Mouse (Mus musculus) heart, adult 2 months (tissue): ENCODE measurements around the gene Il10ra. TPM values are rescaled to one million over a fixed set of nuclear protein-coding genes. Genes with fewer than 3 reads are reported as not detected.
A peak's percentile ranks its signal among the peaks of the same experiment; 100 is the strongest.

Experiments used
- DNase-seq, 2 experiments: peaks; one replicate each; pipeline ENCODE4 v3.0.0; 2021
- H3K27ac ChIP-seq: fragments of 200-600 bp; 2 replicates; pipeline ENCODE4 v1.8.1; 2022
- H3K27me3 ChIP-seq: fragments of 200-500 bp; 2 replicates; pipeline ENCODE4 v1.6.1; 2012; ENCODE audit warnings: mild to moderate bottlenecking, low read length, inconsistent platforms, mixed read lengths; ENCODE audit not compliant: control insufficient read depth, insufficient read depth
- H3K36me3 ChIP-seq: fragments of 200-500 bp; 2 replicates; pipeline ENCODE4 v1.6.1; 2012; ENCODE audit warnings: low read length, inconsistent platforms; ENCODE audit not compliant: control insufficient read depth, insufficient read depth
- H3K4me1 ChIP-seq: fragments of 200-500 bp; 2 replicates; pipeline ENCODE4 v1.6.1; 2011; ENCODE audit warnings: low read length; ENCODE audit not compliant: control insufficient read depth, insufficient read depth
- H3K4me3 ChIP-seq: fragments of 200-600 bp; 2 replicates; pipeline ENCODE4 v1.8.1; 2022
- H3K79me2 ChIP-seq: fragments of 200-500 bp; replicated peaks from 2 replicates; pipeline ENCODE4 v1.6.1; 2012; ENCODE audit warnings: mild to moderate bottlenecking, inconsistent platforms, low read length, moderate library complexity, mixed read lengths; ENCODE audit not compliant: control insufficient read depth, insufficient read depth
- H3K9ac ChIP-seq: fragments of 200-500 bp; 2 replicates; pipeline ENCODE4 v1.6.1; 2012; ENCODE audit warnings: low read depth, mild to moderate bottlenecking, control low read depth, inconsistent platforms, low read length, mixed read lengths
- CTCF ChIP-seq: fragments of 200-600 bp; IDR thresholded peaks from 2 replicates; pipeline ENCODE4 v1.8.1; 2022; ENCODE audit warnings: antibody characterized with exemption, mild to moderate bottlenecking, moderate library complexity
- EP300 ChIP-seq: fragments of 200-500 bp; IDR thresholded peaks from 2 replicates; pipeline ENCODE4 v1.6.1; 2011; ENCODE audit warnings: low read depth, low read length, control low read depth; ENCODE audit not compliant: insufficient read depth
- POLR2A ChIP-seq: fragments of 200-500 bp; IDR thresholded peaks from 2 replicates; pipeline ENCODE4 v1.6.1; 2011; ENCODE audit warnings: mild to moderate bottlenecking, low read depth, low read length, control low read depth; ENCODE audit not compliant: insufficient read depth
- WGBS: fragments of 180-500 bp; shearing (Covaris S2); methylation state at CpG from one replicate; pipeline ENCODE4 v1.1.7; 2018; 5-methylcytosine and 5-hydroxymethylcytosine counted together
- intact Hi-C: fragments of 180-260 bp; cut with DNase I; formaldehyde crosslinking; loops from one replicate; pipeline ENCODE4 v1.15.1; 2025
- long read RNA-seq: library from polyadenylated mRNA; stranded (forward); transcript quantifications from one replicate; pipeline ENCODE4 v2.0.0, GENCODE M21; 2021
- polyA plus RNA-seq: library from polyadenylated mRNA; depleted of rRNA; stranded (reverse); fragments of >200 nt; gene quantifications from 2 replicates; pipeline ENCODE4 v1.2.3, GENCODE M21; 2012; rRNA removed
- total RNA-seq, 2 experiments: library from RNA; stranded (reverse); gene quantifications; 2 replicates each; pipeline ENCODE4 v1.2.3; 2021

Gene Il10ra
- total RNA-seq (1 to 10 TPM; 1.7 to 1.8 TPM), polyA plus RNA-seq (3.6 and 3.7 TPM in 2 replicates)
- long read RNA-seq, partial matches to known transcripts = 1 of 1 reads
- long read RNA-seq, other reads (novel, unspliced or antisense) = 0 of 1 reads

GRCm38 (mm10) chr9:45268597-45269325 is at the start of gene Il10ra:
TSS of gene Il10ra (minus strand) at chr9:45269149.
- 10% methylated on average over 36 of the region's 36 CpGs for WGBS
- H3K4me3 ChIP-seq = peak within 1 kb of the TSS; percentile 23
- no peaks in the 10 kb centered on the region for H3K79me2 ChIP-seq
- intact Hi-C loops = no loop called here
- H3K27ac ChIP-seq = no peak within 1 kb of the TSS; the same call in 1 of the 2 replicates
- TF ChIP-seq EP300 = no peak
- TF ChIP-seq CTCF = no peak
- TF ChIP-seq POLR2A = peak; percentile 63
- H3K9ac ChIP-seq = no peak within 1 kb of the TSS
- no peaks in the 10 kb centered on the region for H3K36me3 ChIP-seq
- no peaks in the 10 kb centered on the region for H3K4me1 ChIP-seq
- no peaks in the 10 kb centered on the region; the same call in 1 of the 2 replicates for H3K27me3 ChIP-seq
- DNase-seq = peak; percentile 69 to 79

DNA sequence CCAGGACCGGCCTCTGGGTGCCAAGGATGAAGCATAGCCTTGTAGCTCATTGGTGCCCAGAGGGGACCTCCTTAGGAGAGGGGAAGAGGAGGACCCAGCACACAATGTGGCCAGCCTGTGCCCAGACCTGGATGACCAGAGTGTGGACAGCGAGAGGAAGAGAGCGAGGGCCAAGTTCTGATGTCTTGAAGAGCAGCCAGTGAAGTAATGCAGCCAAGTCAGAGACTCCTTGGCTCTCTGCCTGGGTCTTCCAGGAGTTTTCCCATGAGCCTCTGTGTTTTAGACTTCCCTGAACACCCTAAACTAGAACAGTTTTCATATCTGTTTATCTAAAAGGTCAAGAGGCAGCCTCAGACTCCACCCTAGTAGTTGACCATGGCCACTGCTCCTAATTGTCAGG is 48.7 kb upstream of the Il10ra start:
- DNase-seq = peak in 1 of 2 experiments; percentile 34
- H3K79me2 ChIP-seq = no peaks in the 10 kb centered on the region
- no peak overlapping the region for H3K27ac ChIP-seq
- H3K27me3 ChIP-seq = no peaks in the 10 kb centered on the region
- no peaks in the 10 kb centered on the region for H3K36me3 ChIP-seq
- no peak for TF ChIP-seq POLR2A
- no peak for TF ChIP-seq CTCF
- no peak for TF ChIP-seq EP300
- WGBS = 30% methylated on average over 3 of the region's 3 CpGs
- intact Hi-C loops = no loop called here
- H3K4me3 ChIP-seq = no peak overlapping the region
- H3K9ac ChIP-seq = no peak overlapping the region
- H3K4me1 ChIP-seq = no peaks in the 10 kb centered on the region

- no peaks in the 10 kb centered on the region for H3K4me1 ChIP-seq
- no peaks in the 10 kb centered on the region for H3K27me3 ChIP-seq
- H3K9ac ChIP-seq = no peak overlapping the region
- no peak for DNase-seq
- TF ChIP-seq POLR2A (no peak), EP300 (no peak), CTCF (no peak)
- no peaks in the 10 kb centered on the region for H3K79me2 ChIP-seq
- WGBS = 65% methylated on average over 3 of the region's 3 CpGs
- H3K4me3 ChIP-seq = no peak overlapping the region
- intact Hi-C loops = no loop called here
- H3K27ac ChIP-seq = no peak overlapping the region
- H3K36me3 ChIP-seq = no peaks in the 10 kb centered on the region
Observed at GRCm38 (mm10) chr9:45313913-45314312, 45.0 kb upstream of the Il10ra start.

DNA sequence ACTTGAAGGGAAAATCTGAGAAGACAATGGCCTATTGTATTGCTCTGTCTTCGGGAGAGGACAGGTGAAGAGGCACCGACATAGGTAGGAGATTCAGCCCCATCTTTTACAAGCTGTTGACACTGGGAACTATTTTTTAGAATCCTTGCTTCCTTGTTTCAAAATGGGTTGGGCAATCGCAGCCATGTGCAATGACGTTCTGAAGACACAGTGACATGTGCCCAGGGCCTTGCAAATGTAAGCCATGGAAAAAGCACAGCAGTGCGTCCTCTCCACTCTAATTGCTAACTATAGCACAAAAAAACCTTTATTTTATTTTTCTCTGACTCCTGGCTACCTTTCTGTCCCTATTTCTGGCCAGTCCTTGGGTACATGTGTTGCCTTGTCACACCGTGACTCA is 42.9 kb upstream of the Il10ra start:
- TF ChIP-seq POLR2A (no peak), EP300 (no peak), CTCF (no peak)
- Histone ChIP-seq H3K4me3 (no peak overlapping the region), H3K27ac (no peak overlapping the region), H3K9ac (no peak overlapping the region), H3K36me3 (no peaks in the 10 kb centered on the region), H3K27me3 (no peaks in the 10 kb centered on the region), H3K79me2 (no peaks in the 10 kb centered on the region), H3K4me1 (no peaks in the 10 kb centered on the region)
- WGBS = 69% methylated on average over 6 of the region's 6 CpGs
- DNase-seq = no peak
- intact Hi-C loops = no loop called here

DNA sequence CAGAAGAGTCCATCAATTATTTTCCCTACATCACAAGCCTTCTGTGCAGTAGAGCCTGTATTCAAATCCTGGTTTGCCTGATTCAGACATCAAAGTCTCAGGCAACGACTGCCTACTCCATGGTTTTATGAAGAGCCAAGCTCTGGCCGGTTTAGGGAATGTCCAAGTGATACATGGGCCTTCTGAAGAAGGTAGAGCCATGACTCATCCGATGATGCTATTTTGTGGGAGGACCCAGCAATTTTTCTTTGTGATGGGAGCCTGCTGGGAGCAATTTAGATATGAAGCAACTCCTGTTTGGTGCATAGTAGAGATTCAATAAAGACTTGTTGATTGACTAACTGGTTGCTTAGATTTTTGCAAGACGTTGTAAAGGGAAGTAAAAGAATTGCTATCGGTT is 39.6 kb upstream of the Il10ra start:
- 80% methylated on average over 5 of the region's 5 CpGs for WGBS
- intact Hi-C loops = no loop called here
- DNase-seq = no peak
- no peak for TF ChIP-seq POLR2A
- TF ChIP-seq CTCF = no peak
- TF ChIP-seq EP300 = no peak
- Histone ChIP-seq H3K27me3 (no peaks in the 10 kb centered on the region), H3K27ac (no peak overlapping the region), H3K4me3 (no peak overlapping the region), H3K9ac (no peak overlapping the region), H3K4me1 (no peaks in the 10 kb centered on the region), H3K36me3 (no peaks in the 10 kb centered on the region), H3K79me2 (no peaks in the 10 kb centered on the region)

DNA sequence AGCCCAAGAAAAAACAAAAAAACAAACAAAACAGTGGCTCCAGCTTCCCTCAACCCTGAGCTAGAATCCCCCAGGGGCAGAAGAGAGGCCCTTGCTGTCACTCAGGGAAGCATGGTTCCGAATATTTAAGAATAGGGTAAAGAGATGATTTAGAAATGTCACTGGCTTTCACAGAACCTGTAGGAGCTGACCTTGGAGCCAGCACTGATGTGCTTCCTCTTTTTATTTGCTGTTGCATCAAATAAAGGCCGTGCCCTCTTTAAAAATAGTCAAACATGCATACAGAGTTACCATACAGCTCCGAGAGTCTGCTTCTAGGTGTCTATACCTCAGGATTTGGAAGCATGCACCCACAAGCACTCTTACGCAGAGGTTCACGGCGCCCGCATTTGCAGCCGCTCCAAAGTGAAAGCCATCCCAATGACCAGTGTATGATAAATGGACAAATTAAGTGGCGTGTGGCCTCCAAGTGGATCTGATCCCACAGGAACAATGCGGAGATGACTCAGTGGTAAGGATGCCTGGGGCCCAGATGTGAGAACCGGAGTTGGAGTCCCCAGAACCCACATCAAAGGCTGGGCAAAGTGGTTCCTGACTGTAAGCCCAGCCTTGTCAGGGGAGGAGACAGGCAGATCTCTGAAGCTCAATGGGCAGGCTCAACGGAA is 37.9 kb upstream of the Il10ra start:
- no peaks in the 10 kb centered on the region for H3K79me2 ChIP-seq
- H3K36me3 ChIP-seq = no peaks in the 10 kb centered on the region
- intact Hi-C loops = no loop called here
- H3K4me3 ChIP-seq = no peak overlapping the region
- no peak overlapping the region for H3K9ac ChIP-seq
- no peak for DNase-seq
- WGBS = 84% methylated on average over 12 of the region's 12 CpGs
- H3K27ac ChIP-seq = no peak overlapping the region
- H3K27me3 ChIP-seq = no peaks in the 10 kb centered on the region
- TF ChIP-seq POLR2A = no peak
- no peak for TF ChIP-seq EP300
- TF ChIP-seq CTCF = no peak
- H3K4me1 ChIP-seq = no peaks in the 10 kb centered on the region
